Mouse (Mus musculus) MEL (cell line): ENCODE measurements around the gene Zfp109. TPM values are rescaled to one million over a fixed set of nuclear protein-coding genes. Genes with fewer than 3 reads are reported as not detected.

Experiments
- DNase-seq: peaks from one replicate; pipeline ENCODE4 v3.0.0; 2011; ENCODE audit warnings: low read depth, low spot score
- H3K27ac ChIP-seq: 2 replicates; pipeline ENCODE4 v1.5.1; 2012; ENCODE audit warnings: low read depth, mild to moderate bottlenecking, control low read depth, low read length, moderate library complexity; ENCODE audit not compliant: control insufficient read depth
- H3K27me3 ChIP-seq, 2 experiments: fragments of 150-350 bp in 1 of 2; sonication (generic) in 1 of 2; 2 replicates each; pipeline ENCODE4 v1.6.1; 2012; ENCODE audit warnings: low read length in 2 of 2, mild to moderate bottlenecking in 2 of 2, improper control_type of control experiment in 1 of 2, moderate library complexity in 1 of 2; ENCODE audit not compliant: insufficient read depth in 2 of 2, control insufficient read depth in 1 of 2
- H3K36me3 ChIP-seq, 2 experiments: 2 replicates each; pipeline ENCODE4 v1.6.1; 2012 to 2014; ENCODE audit warnings: low read length in 2 of 2, improper control_type of control experiment in 1 of 2, inconsistent platforms in 1 of 2, mild to moderate bottlenecking in 1 of 2; ENCODE audit not compliant: insufficient read depth in 2 of 2, control insufficient read depth in 1 of 2
- H3K4me1 ChIP-seq, 2 experiments: fragments of 150-350 bp in 1 of 2; sonication (generic) in 1 of 2; 2 replicates each; pipeline ENCODE4 v1.6.1; 2012; ENCODE audit warnings: low read length in 2 of 2, improper control_type of control experiment in 1 of 2, mild to moderate bottlenecking in 1 of 2; ENCODE audit not compliant: insufficient read depth in 2 of 2, control insufficient read depth in 1 of 2
- H3K4me3 ChIP-seq, 2 experiments: fragments of 150-350 bp in 1 of 2; sonication (generic) in 1 of 2; 2 replicates each; pipeline ENCODE4 v1.5.1; 2012; ENCODE audit warnings: low read depth in 2 of 2, low read length in 2 of 2, mild to moderate bottlenecking in 2 of 2, moderate library complexity in 2 of 2, control low read depth in 1 of 2, improper control_type of control experiment in 1 of 2; ENCODE audit not compliant: control insufficient read depth in 1 of 2, insufficient read depth in 1 of 2
- H3K79me2 ChIP-seq: 2 replicates; pipeline ENCODE4 v1.6.1; 2012; ENCODE audit warnings: mild to moderate bottlenecking, low read length, moderate library complexity; ENCODE audit not compliant: control insufficient read depth, poor library complexity, insufficient read depth
- H3K9ac ChIP-seq: 2 replicates; pipeline ENCODE4 v1.6.1; 2012; ENCODE audit warnings: low read depth, mild to moderate bottlenecking, control low read depth, low read length, moderate library complexity; ENCODE audit not compliant: control insufficient read depth, poor library complexity, severe bottlenecking
- H3K9me3 ChIP-seq: fragments of 150-350 bp; sonication (generic); replicated peaks from 2 replicates; pipeline ENCODE4 v1.6.1; 2012; ENCODE audit warnings: mild to moderate bottlenecking, low read length, improper control_type of control experiment, moderate library complexity; ENCODE audit not compliant: insufficient read depth
- BHLHE40 ChIP-seq: IDR thresholded peaks from 2 replicates; pipeline ENCODE4 v1.6.1; 2012; ENCODE audit warnings: low read depth, mild to moderate bottlenecking, inconsistent platforms, low read length, improper control_type of control experiment, borderline replicate concordance
- CHD1 ChIP-seq: IDR thresholded peaks from 2 replicates; pipeline ENCODE4 v1.6.1; 2012; ENCODE audit warnings: low read depth, mild to moderate bottlenecking, inconsistent platforms, low read length, improper control_type of control experiment
- CTCF ChIP-seq, 3 experiments: IDR thresholded peaks in 2 of 3; conservative IDR thresholded peaks in 1 of 3; 2 replicates each; pipeline ENCODE4 v1.5.1; 2011 to 2012; ENCODE audit warnings: low read length in 3 of 3, low read depth in 2 of 3, mild to moderate bottlenecking in 2 of 3, improper control_type of control experiment in 1 of 3, inconsistent platforms in 1 of 3, mixed read lengths in 1 of 3, moderate library complexity in 1 of 3; ENCODE audit not compliant: control insufficient read depth in 1 of 3, insufficient read depth in 1 of 3, poor library complexity in 1 of 3, severe bottlenecking in 1 of 3
- E2F4 ChIP-seq: IDR thresholded peaks from 2 replicates; pipeline ENCODE4 v1.6.1; 2011; ENCODE audit warnings: low read depth, low read length, improper control_type of control experiment, borderline replicate concordance
- ELF1 ChIP-seq: IDR thresholded peaks from 2 replicates; pipeline ENCODE4 v1.6.1; 2014; ENCODE audit warnings: low read depth, mild to moderate bottlenecking, inconsistent platforms, low read length, improper control_type of control experiment, moderate library complexity
- EP300 ChIP-seq, 2 experiments: IDR thresholded peaks; 2 replicates each; pipeline ENCODE4 v1.6.1; 2011; ENCODE audit warnings: improper control_type of control experiment in 2 of 2, low read length in 2 of 2, low read depth in 1 of 2, mild to moderate bottlenecking in 1 of 2
- ETS1 ChIP-seq: IDR thresholded peaks from 2 replicates; pipeline ENCODE4 v1.6.1; 2012; ENCODE audit warnings: low read depth, mild to moderate bottlenecking, inconsistent platforms, low read length, improper control_type of control experiment, moderate library complexity
- JUND ChIP-seq: IDR thresholded peaks from 2 replicates; pipeline ENCODE4 v1.6.1; 2011; ENCODE audit warnings: low read depth, mild to moderate bottlenecking, improper control_type of control experiment, low read length
- KAT2A ChIP-seq: conservative IDR thresholded peaks from 2 replicates; pipeline ENCODE4 v1.6.1; 2012; ENCODE audit warnings: low read depth, low read length, improper control_type of control experiment, inconsistent platforms
- MAFK ChIP-seq: IDR thresholded peaks from 2 replicates; pipeline ENCODE4 v1.6.1; 2011; ENCODE audit warnings: low read depth, mild to moderate bottlenecking, low read length, improper control_type of control experiment, borderline replicate concordance
- MAX ChIP-seq: IDR thresholded peaks from 2 replicates; pipeline ENCODE4 v1.6.1; 2011; ENCODE audit warnings: low read length, improper control_type of control experiment
- MAZ ChIP-seq: IDR thresholded peaks from 2 replicates; pipeline ENCODE4 v1.6.1; 2012; ENCODE audit warnings: low read depth, mild to moderate bottlenecking, inconsistent platforms, low read length, improper control_type of control experiment
- MEF2A ChIP-seq: IDR thresholded peaks from 2 replicates; pipeline ENCODE4 v1.6.1; 2014; ENCODE audit warnings: low read depth, mild to moderate bottlenecking, inconsistent platforms, low read length, improper control_type of control experiment; ENCODE audit not compliant: poor library complexity, insufficient replicate concordance, severe bottlenecking; ENCODE audit errors: extremely low read depth
- MXI1 ChIP-seq: IDR thresholded peaks from 2 replicates; pipeline ENCODE4 v1.6.1; 2011; ENCODE audit warnings: mild to moderate bottlenecking, low read depth, low read length, improper control_type of control experiment
- MYB ChIP-seq: IDR thresholded peaks from 2 replicates; pipeline ENCODE4 v1.6.1; 2011; ENCODE audit warnings: mild to moderate bottlenecking, low read depth, low read length, improper control_type of control experiment
- POLR2AphosphoS2 ChIP-seq: IDR thresholded peaks from 2 replicates; pipeline ENCODE4 v1.6.1; 2011; ENCODE audit warnings: low read length, improper control_type of control experiment
- RAD21 ChIP-seq: IDR thresholded peaks from 2 replicates; pipeline ENCODE4 v1.6.1; 2011; ENCODE audit warnings: mild to moderate bottlenecking, low read depth, low read length, improper control_type of control experiment
- RCOR1 ChIP-seq: IDR thresholded peaks from 2 replicates; pipeline ENCODE4 v1.6.1; 2012; ENCODE audit warnings: low read depth, mild to moderate bottlenecking, inconsistent platforms, low read length, improper control_type of control experiment
- TAL1 ChIP-seq: IDR thresholded peaks from 2 replicates; pipeline ENCODE4 v1.6.1; 2012; ENCODE audit warnings: mild to moderate bottlenecking, inconsistent platforms, low read length, moderate library complexity, mixed read lengths
- TBP ChIP-seq: IDR thresholded peaks from 2 replicates; pipeline ENCODE4 v1.8.0; 2011; ENCODE audit warnings: low read depth, low read length, improper control_type of control experiment
- TCF12 ChIP-seq: IDR thresholded peaks from 2 replicates; pipeline ENCODE4 v1.6.1; 2014; ENCODE audit warnings: low read depth, mild to moderate bottlenecking, inconsistent platforms, low read length, improper control_type of control experiment, moderate library complexity
- USF2 ChIP-seq, 2 experiments: IDR thresholded peaks; 2 replicates each; pipeline ENCODE4 v1.6.1; 2011 to 2012; ENCODE audit warnings: improper control_type of control experiment in 2 of 2, low read length in 2 of 2, borderline replicate concordance in 1 of 2, inconsistent platforms in 1 of 2, low read depth in 1 of 2, mild to moderate bottlenecking in 1 of 2; ENCODE audit not compliant: insufficient read depth in 1 of 2
- polyA plus RNA-seq, 2 experiments: library from polyadenylated mRNA; stranded (reverse) in 1 of 2; unstranded in 1 of 2; fragments of >175 nt in 1 of 2; fragments of >200 nt in 1 of 2; gene quantifications; 2 replicates each; pipeline versions ENCODE4 v1.2.1 to v1.2.4; 2012; ENCODE audit warnings: low replicate concordance in 2 of 2, low read depth in 1 of 2; ENCODE audit not compliant: insufficient read length in 2 of 2, insufficient read depth in 1 of 2, missing spikeins in 1 of 2
- total RNA-seq: library from RNA; depleted of rRNA; stranded (reverse); fragments of 300-350 nt; gene quantifications from 2 replicates; pipeline ENCODE4 v1.2.3, GENCODE M21; 2012

Zfp109 gene
- total and polyA plus RNA-seq, 3 experiments, result not detected

DNA sequence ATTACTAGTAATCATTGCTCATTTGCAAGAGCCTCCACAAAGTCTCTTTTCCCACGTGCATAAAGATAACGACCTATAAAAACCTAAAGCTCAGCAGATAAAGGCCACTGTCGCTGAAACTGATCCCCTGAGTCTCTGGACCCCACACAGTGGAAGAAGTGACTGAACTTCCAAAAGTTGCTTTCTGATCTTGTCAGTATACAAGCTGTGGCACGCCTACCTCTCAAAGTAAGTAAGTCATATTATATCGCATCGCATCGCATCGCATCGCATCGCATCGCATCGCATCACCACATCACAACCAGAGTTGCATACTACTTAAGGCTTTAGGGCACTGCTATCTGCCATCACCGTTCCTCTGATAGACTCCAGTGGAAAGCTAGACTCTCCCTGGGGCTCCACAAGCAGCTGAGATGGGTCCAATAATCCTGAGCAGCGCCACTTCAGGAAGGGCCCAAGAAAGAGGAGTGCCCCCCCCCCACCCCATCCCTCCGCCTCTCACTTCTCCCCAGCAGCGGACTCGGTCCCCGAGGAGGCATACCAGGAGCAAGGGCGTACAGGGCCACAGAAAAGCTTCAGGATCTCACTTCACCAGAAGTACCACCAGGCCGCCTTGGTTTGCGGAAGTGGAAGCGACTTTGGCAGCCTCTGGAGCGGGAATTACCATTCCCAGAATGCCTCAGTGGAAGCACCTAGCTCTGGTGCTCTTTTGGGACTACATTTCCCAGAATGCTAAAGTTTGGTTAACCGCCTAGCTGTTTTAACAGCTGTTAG, 29.7 kb downstream of the Zfp109 start:
- no peak for DNase-seq
- TF ChIP-seq MAZ (no peak), TBP (no peak), MAX (no peak), BHLHE40 (no peak), ELF1 (no peak), TAL1 (no peak), CHD1 (no peak), MXI1 (no peak), USF2 (IDR thresholded peaks at IDR 0.05; ENCODE audit: borderline replicate concordance in 1 of 2, insufficient read depth in 1 of 2, low read depth in 1 of 2, low read length in 2 of 2) (no peak), JUND (no peak), MYB (no peak), EP300 (IDR thresholded peaks at IDR 0.05; ENCODE audit: low read depth in 1 of 2, low read length in 2 of 2) (no peak), MEF2A (no peak), ETS1 (no peak), RAD21 (no peak)
- TF ChIP-seq, all 39 proteins: peak for 0
- no peaks in the 10 kb centered on the region for H3K4me1 ChIP-seq
- H3K79me2 ChIP-seq, result no peaks in the 10 kb centered on the region
- H3K36me3 ChIP-seq, result no peaks in the 10 kb centered on the region
- no peaks in the 10 kb centered on the region for H3K9me3 ChIP-seq
- no peaks in the 10 kb centered on the region for H3K27me3 ChIP-seq
- H3K27ac ChIP-seq, result no peak overlapping the region
- no peak overlapping the region for H3K9ac ChIP-seq
- no peak overlapping the region for H3K4me3 ChIP-seq

- no peaks in the 10 kb centered on the region for H3K27me3 ChIP-seq
- H3K4me3 ChIP-seq, result no peak overlapping the region
- no peak for DNase-seq
- no peak for TF ChIP-seq TAL1
- TF ChIP-seq TBP, result no peak
- TF ChIP-seq MAFK, result no peak
- TF ChIP-seq E2F4, result no peak
- no peak for TF ChIP-seq RCOR1
- no peak for TF ChIP-seq CTCF (IDR thresholded peaks at IDR 0.05 in 2 of 3, conservative IDR thresholded peaks at IDR 0.05 in 1 of 3; ENCODE audit: control insufficient read depth in 1 of 3, insufficient read depth in 1 of 3, low read depth in 2 of 3, low read length in 3 of 3, poor library complexity in 1 of 3, severe bottlenecking in 1 of 3)
- no peak for TF ChIP-seq USF2 (IDR thresholded peaks at IDR 0.05; ENCODE audit: borderline replicate concordance in 1 of 2, insufficient read depth in 1 of 2, low read depth in 1 of 2, low read length in 2 of 2)
- TF ChIP-seq JUND, result no peak
- TF ChIP-seq POLR2AphosphoS2, result no peak
- no peak for TF ChIP-seq TCF12
- no peak for TF ChIP-seq KAT2A
- H3K79me2 ChIP-seq, result no peaks in the 10 kb centered on the region
- no peak overlapping the region for H3K27ac ChIP-seq
- no peaks in the 10 kb centered on the region for H3K9me3 ChIP-seq
- H3K4me1 ChIP-seq, result no peaks in the 10 kb centered on the region
- no peak overlapping the region for H3K9ac ChIP-seq
- H3K36me3 ChIP-seq, result no peaks in the 10 kb centered on the region
Measured at GRCm38 (mm10) chr7:24196961-24197360, 40.4 kb downstream of the Zfp109 start.
